Mouse (Mus musculus) kidney, adult 2 months (tissue): Measurements from ENCODE around the gene Id2.
A peak's percentile ranks its signal among the peaks of the same experiment; 100 is the strongest.

Experiments
- CTCF ChIP-seq: fragments of 200-500 bp; conservative IDR thresholded peaks from 2 replicates; pipeline ENCODE4 v1.5.1; 2011; ENCODE audit warnings: low read depth, mild to moderate bottlenecking, control low read depth, low read length, moderate library complexity, mixed read lengths; ENCODE audit not compliant: insufficient read depth, insufficient read length
- POLR2A ChIP-seq: fragments of 200-500 bp; IDR thresholded peaks from one replicate; pipeline ENCODE4 v1.6.1; 2011; ENCODE audit warnings: low read depth, low read length, control low read depth

DNA sequence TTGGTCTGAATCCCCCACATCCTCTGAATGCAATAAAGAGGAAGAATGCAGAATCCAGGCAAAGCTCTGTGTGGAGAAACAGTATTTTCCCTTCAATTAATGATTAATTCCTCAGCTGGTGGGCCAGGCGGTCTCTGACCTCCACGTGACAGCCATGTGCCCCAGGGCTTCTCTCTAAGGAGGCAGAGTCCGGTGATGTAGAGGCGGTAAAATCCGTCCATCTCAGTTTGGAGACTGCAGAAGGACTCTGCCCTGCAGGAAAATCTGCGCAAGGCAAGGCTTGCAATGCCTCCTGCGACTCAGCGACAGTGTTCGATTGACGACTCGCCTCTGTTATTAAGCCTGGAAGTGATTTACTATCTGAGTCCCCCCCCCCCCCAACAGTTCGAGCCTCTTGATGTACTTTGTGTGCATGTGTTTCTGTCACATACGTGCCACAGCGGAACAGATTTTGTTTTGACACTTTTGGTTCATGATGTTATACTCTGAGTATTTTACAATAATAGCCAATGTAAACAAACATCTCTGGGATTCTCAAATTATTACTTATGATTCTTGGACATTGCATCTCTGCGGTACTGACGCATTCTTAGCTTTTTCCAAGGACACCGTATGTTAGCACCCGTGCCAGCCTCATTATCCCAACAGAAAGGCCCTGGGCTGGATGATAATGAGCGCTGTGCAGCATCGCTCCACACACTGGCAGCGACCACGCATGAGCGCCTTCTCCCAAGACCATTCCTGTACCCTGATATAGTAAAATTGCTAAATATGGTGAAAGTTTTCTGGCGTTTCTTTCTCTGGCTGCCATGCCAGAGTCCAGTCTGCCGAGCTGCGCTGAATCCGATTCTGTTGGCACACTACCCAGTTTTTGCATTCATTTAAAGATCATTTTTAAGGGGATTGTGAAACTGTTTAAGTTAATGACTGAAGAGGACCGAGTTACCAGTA, 545 bp upstream of the Id2 start:
- TF ChIP-seq CTCF (no peak), POLR2A (peak; percentile 52)
